Mouse (Mus musculus): ENCODE results near the gene Cdh16.
A peak's percentile ranks its signal among the peaks of the same experiment; 100 is the strongest.
"Not testable (repeated sequence)": the region's sequence is repeated elsewhere in the genome, so short reads cannot be mapped to it uniquely, and the experiment has no call there.

The Cdh16 gene

DNA sequence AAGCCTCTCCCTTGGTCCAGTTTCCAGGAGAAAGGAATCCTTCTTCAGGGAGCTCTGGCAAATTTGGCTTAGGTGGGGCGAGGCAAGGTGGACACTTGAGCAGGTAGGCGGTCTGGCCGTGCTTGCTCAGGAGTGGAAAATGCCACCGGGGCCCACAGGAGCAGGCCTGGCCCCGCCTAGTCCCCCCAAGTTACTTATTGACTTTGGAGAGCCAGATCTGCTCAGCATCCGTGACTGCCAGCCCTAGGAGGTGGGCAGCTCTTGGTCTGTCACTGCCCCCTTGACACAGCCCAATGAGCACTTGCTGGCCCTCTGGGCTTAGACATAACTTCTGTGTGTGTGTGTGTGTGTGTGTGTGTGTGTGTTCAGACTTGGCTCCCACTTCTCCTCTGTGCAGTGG, at the start of gene Cdh16:
Gene Cdh16, minus strand, starts transcription at position 236 of the 400 bp plus-strand sequence.
- no peak for DNase-seq

DNA sequence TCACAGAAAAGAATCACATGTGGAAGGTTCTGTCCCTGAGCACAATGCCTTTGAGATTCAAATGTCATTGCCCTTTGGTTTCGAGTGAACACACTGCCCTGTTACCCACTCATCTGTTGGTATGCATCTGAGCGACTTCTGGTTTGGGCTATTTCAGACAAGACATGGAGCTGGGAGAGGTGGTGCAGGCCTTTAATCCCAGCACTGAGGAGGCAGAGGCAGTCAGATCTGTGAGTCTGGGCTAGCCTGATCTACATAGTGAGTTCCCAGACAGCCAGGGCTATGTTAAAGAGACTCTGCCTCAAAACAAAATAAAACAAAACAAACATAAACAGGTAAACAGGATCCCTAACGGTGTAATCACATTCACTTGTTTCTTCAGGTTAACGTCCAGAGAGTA, 31.4 kb upstream of the Cdh16 start:
- DNase-seq: no peak

DNA sequence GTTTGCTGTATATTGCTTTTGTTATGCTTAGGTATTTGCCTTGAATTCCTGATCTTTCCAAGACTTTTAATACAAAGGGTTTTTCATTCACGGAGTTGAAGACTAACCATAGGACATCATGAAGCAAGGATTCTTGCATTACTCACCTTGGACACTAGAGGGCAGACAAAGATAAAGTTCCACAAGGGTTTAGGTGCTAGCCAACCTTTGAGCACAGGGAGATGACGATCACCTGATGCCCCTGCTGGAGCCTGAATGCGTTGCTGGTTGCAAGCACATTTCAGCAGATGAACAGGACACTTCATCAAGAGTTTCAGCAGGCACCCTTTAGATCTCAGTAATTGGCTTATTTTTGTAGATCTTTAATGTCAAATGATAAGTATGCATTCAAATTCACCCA, 30.8 kb upstream of the Cdh16 start:
- peak; percentile 58 for DNase-seq

DNA sequence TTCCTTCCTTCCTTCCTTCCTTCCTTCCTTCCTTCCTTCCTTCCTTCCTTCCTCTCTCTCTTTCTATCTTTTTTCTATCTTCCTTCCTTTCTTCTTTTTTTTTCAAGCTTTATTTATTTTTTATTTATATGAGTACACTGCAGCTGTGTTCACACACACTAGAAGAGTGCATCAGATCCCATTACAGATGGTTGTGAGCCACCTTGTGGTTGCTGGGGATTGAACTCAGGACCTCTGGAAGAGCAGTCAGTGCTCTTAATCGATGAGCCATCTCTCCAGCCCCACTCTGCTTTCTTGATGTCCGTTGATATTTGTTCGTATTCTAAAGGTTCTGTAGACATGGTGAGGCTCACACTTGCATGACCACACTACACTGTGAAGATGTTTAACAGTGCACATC, 20.0 kb upstream of the Cdh16 start:
- not testable (repeated sequence) for DNase-seq

DNA sequence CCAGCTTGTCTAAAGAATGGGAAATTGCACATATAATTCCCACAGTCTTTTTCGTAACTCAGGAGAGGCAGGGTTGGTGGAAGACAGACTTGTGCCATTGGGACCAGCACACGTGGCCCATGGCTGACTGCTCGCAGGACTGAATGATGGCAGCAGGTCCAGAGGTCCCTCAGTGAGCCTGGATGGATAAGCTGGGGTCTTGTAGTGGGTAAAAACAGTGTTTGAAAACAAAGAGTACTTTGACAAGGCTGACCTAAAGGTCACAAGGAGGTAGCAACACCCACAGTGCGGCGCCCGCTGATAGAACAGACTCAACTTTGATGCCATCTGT, 18.1 kb upstream of the Cdh16 start:
- DNase-seq: no peak

DNA sequence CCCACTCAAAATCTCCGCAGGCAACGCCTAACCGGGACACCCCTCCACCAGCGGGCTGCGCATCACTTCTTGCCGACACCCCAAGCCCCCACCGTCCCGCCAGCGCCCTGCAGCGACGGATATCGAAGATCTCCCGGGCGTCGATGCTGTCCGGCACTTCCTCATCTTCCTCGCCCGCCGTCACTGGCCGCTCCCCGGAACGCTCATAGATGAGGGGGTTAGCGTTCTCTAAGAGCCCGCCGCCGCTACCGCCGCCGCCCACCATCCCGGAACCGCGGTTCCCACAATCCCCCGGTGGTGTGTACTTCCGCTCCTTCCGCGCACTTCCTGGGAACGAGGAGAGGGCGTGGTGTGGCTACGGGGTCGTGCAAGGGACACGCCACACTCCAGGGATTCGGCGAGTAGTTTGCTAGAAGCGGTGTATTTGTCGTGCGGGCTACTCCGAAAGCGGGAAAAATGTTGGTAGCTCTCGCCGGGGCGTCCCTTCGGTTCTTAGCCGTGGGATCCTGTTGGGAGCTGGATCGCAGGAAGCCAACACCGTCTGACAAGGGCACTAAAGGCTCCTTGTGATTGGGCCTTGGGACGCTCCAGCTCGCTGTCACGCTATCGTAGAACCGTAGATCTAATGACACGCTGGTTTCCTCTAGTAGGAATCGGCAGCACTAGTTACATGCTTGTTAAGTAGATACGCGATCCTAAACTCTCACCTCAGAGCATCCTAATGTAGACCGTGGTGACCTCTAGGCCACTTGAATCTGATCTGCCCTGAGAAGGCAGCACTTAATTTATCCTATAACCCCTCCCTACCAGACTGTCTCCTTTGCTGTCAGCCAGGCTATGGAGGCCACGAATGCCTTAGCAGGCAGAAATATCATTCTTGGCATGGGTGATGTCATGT, 17.5 kb upstream of the Cdh16 start, which contains the start of gene Ciao2b:
Gene Ciao2b, minus strand, starts transcription at position 540 of the 898 bp plus-strand sequence.
- DNase-seq: peak; percentile 83

DNA sequence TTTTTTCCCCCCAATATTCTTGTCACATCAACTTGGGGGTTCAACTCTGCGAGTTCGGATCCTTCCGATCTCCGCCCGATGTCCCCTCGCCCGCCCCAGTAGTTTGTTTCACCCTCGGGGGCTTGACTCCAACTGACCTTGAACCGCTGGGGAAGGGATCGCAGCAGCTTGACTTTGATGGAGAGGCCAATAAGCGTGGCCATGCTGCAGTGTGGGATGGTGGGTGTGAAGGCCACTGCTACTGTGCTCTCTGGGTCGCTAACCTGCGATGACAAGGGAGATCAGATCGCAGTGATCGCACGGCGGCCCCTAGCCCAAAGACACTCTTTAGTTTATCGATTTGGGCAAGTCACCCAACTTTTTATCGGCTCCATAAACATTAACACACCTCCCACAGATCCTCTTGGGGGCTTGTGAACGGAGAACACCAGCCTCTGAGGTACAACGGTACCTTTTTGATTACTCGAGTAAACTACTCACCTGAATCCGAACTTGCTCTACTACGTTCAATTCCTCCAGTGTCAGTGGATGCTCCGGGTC, 16.7 kb upstream of the Cdh16 start:
- no peak for DNase-seq

DNA sequence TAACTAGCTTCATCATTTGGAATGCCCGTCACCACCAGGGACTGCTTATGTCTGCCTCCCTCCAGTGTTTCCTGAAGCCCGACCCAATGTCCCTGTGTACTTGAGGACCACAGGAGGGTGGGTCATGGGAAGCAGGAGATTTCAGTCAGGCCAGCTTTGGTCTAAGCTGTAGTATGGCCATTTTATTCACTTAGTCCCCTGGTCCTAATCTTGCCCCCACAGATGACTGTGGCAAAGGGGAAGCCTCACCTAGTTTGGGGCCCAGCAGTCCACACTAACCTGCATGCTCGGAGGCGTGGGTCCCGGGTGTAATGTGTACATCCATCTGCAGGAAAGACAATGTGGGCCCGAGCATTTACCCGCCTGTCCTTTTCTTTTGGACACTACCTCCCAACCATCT, 16.0 kb upstream of the Cdh16 start:
- DNase-seq: no peak

DNA sequence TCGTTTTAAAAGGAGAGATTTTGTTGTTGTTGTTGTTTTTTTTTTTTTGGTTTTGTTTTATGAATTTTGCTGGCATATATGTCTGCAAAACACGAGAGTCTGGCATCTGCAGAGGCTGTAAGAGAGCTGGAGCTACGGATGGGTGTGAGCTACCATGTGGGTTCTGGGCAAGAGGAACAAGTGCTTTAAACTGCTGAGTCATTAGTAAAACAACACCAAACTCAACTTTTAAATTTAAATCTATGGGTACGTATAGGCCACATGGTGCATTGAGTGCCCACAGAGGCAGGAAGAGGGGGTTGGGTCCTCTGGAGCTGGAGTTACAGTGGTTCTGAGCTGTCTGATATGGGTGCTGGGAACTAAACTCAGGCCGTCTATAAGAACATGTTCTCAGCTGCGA, 13.8 kb upstream of the Cdh16 start:
- no peak for DNase-seq

DNA sequence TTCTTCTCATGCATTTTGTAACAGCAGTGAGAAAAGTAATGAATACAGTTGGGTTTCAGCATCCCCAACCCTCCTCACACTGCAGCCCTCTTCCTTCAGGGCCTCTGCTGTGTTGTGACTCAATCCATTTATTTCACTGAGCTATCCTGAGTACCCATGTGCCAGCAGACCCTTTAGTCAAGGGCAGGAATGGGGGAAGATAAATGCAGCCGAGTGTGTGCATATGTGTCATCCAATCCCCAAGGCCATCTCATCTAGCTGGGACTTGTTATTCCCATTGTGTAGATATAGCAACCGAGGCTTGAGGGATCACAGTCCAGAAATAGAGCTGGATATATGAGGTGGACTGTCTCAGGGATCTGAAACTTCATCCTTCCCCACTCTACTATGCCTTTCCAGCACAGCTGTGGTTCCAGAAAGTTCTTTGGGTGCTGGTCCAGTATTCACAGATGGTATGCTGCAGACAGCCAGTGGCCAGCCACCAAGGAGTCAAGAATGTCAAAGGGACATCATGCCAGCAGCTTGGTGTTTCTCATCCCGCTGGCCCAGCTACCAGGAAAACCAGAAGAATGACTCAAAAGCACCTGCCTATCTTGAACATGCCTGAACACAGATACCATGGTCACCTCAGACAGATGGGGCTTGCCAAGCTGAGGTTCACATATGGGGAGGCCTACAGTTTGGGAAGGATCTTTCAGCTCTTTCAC, 11.0 kb upstream of the Cdh16 start:
- DNase-seq: no peak

DNA sequence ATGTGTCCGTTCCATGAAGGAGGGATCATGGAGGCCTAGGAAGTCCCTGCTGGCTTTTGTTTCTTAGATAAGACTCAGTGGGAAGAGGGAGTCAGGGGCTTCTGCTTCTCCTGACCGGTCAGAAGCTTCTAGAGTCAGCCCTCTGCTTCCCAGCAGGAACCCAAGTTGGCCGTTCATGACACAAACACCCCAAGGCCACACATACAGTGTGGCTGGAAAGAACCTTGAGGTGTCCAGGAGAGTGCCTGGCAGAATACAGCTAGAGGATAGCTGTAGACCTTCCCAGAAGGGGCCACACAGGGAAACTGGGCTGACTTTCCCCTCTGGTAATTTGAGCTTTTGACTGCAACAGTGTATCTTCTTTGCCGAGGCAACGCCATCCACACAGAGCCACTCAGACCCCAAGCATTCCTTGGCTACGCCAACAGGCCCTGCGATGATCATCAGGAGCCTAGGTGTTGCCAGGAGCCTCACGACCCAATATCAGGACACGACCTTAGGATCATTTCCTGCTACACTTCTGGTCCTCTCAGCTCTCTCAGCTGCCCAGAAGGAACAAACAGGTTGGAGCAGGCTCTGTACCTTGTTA, 9.1 kb upstream of the Cdh16 start:
- no peak for DNase-seq

DNA sequence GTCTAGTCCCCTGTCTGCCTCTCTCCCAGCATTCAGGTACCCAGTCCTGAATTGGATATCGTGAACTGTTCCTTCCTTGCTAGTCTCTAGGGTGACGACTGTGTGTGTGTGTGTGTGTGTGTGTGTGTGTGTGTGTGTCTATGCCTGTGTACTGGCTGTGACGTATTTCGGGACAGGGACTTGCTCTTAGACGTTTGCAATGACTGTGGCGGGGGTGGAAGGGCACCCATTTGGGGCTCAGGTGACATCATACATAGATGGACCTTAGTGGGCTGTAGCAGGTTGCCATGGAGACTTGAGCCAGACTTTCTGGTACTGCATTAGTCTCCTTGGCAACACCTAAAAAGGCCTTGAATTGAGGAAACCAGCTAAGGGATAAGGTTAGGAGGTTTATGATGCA, 8.3 kb upstream of the Cdh16 start:
- no peak for DNase-seq

DNA sequence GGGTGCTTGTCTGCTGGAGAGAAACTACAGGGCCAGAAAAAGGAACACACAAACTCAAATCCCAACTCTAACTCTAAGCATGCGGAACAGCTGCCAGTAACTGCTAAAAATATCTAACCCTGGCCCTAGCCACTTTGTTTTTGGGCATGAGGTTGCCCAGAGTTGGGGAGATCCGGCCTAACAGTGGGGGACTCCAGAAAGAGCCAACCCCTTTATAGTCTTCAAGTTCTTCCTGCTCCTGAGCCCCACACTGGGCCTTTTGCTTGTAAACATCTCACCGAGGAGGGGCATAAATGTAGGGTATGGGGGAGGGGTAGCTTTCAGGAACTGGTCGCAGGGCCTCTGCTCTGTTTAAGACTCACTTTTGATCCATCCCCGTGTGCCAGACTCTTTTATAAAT, 7.8 kb upstream of the Cdh16 start:
- no peak for DNase-seq

DNA sequence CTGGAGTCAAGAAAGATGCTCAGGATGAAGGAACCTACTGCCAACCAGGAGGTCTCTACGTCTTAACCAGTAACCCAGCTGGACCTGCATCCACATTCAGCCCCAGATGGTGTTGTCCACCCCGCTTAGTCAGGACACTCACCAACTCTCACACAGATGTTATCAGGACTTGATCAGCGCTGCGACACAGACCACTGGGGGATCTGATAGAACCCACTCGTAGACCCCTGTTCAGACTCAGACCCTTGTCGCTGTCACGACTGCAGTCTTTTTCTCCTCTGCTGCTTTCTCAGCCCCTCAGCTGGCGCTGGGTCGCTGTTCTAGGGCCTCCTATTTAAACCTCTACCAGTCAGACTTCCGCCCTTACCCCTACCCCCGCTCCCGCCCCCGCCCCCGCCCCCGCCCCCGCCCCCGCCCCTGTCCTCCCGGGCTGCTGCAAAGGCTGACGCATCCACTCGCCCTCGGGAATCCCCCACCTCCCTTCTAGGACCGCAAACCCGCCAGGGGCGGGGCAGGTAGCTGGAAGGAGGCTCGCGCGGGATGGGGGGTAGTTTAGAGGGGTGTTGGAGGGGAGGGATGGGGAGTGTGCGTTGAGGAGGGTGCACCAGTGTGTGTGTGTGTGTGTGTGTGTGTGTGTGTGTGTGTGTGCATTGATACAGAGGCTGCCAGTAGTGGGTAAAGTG, 6.9 kb upstream of the Cdh16 start, which contains the start of gene Rrad:
Gene Rrad, minus strand, starts transcription at position 347 of the 683 bp plus-strand sequence.
- DNase-seq: no peak

DNA sequence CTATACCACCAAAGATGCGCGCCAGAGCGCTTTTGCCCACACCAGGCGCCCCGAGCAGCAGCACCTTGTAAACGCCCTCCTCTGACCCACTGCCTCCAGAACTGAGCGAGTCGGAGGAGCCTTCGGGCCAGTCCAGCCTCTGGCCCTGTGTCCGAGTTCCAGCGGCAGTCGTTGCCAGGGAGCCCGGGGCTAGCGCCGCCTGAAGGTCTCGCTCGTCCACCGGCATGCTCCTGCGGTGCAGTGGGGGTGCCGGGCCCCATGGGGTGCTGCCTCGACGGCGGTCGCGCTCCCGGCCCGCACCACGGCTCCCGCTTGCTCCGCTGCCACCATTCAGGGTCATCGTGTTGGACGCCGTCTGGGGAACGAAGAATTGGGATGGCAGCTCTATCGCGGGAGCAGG, 6.4 kb upstream of the Cdh16 start:
- no peak for DNase-seq

DNA sequence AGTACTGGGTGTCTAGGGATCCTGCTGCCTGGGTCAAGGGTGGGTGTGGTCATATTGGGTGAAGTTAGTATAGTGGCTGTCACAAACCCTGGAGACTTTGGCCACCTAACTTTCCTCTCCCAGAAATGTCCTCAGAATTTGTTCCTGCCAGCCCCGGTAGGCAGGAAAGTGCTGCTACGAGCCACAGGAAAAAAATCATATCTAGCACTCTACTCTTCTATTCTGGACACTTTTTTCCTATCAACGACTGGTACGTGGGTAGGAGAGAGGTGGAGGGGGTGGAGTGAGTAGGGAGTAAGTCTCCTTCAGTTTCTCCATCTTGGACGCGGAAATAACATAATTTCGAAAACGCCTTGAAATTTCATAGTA, 5.9 kb upstream of the Cdh16 start:
- no peak for DNase-seq

DNA sequence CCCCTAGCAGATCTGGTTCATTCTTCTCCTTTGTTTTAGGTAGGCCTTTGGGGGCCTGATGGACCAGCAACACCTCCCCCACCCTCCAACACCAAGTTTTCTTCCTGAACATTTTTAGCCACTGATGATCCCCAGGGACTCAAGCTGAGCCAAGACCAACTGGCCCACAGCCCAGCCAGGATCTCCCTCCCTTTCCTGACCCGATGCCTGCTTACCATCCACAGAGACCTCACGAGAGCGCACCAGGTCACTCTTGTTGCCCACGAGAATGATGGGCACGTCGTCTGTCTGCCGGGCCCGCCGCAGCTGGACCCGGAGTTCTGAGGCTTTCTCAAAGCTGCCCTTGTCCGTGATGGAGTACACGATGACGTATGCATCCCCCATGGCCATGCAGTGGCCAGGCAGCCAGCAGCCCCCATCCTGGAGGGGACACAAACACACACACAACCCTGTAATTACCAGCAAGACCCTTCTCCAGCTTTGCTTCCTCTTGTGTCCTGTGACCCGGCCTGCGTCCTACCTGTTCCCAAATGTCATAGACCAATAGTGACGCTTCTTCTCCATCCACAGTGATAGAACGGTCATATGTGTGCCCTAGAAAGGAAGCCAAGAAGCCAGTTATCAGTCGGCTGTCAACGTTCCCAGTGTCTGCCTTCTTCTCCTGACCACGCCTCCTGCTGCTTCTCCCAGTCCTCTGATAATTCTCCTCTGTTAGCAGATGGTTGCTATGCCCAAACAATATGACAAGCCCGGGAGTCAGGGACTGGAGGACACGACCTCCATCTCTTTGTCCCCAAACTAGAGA, 5.3 kb upstream of the Cdh16 start:
- DNase-seq: no peak

DNA sequence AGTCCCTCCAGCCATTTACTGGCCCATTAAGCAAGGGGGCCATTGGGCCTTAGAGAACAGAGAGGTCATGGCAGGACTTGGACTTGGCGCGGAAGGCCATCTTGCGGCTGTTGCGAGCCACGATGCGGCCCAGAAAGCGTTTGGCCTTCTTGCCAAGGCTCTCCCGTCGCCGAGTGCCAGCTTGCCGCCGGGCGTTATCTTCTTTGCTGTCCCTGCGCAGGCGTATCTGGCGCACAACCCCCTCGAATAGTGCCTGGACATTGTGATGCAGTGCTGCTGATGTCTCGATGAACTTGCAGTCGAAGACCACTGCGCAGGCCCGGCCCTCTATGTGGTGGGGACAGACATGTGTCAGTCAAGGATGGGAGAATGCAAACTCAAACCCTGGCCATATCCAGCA, 4.2 kb upstream of the Cdh16 start:
- DNase-seq: no peak

DNA sequence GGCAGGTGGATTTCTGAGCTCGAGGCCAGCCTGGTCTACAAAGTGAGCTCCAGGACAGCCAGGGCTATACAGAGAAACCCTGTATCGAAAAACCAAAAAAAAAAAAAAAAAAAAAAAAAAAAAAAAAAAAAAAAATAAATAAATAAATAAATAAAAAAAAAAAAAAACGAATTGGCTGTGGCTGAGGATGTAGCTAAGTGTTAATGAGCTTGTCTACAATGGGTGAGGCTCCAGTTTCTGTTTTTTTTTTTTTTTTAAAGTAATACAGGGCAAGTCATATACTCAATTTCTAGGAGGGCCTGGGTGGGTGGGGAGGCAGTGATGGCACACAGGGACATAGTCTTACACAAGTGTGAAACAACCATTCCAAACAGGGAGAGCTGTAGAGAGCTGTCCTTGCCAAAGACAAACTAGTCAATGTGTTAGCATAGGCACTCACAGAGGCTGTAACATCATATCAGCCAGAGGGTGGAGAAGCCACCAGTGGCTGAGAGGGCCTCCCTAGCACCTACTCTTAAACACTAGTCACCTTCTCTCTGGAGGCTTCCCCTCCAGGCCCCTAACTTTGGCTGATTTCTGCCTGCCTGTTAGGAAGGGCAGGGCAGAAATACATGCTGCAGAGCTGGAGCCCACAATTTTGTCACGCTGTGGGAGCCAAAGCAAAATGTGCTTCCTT, 3.0 kb upstream of the Cdh16 start:
- no peak for DNase-seq

DNA sequence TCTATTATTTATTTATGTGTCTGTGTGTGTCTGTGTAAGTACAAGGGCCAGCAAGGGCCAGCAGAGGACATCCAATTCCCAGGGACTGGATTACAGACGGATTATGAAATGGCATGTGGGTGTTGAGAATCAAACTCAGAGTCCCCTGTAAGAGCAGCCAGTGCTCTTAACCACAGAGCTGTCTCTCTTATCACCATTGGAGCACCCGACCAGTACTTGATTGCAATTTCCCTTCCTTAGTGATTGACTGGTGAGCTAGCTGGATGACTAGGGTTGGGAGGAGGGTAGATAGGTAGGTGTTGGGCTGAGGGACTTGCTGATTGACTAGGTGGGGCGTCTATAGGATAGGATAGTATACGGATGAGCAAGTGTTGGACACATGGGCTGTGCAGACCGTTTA, 3.4 kb downstream of the Cdh16 start:
- DNase-seq: no peak

DNA sequence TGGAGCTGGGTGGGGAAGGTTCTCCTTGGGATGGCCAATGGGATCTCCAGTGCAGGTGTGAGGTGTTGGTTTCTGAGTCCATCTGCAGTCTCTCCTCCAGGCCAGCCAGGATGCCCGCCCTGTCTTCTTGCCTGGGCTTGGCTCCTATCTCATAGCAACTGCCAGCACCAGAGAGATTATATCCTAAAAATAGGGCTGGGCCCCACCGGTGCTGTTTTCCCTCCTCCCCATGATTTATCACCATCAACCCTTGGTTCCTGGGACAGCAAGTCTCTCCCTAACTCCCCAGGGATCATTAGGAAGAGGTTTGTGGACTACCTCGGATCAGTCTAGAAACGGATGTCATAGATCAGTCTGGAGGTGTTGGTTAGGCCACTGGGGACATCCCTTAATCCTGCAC, 11.1 kb downstream of the Cdh16 start:
- no peak for DNase-seq

DNA sequence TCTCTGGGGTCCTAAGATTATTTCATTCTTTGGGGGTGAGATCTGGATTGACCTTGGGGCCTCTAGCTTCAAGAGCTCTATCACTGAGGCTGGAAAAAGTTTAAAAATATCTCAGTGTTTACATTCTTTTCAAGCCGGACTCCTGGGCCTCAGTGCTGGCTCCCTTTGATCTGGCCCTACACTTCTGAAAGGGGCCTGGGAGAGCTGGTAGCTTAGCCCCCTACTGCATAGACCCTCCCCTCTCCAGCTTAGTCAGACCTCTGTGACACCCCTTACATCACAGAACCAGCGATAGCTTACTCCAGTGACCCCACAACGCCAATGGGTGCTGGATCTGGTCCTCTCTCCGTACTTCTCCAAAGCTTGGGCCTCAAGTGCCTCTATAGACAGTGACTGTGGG, 12.6 kb downstream of the Cdh16 start:
- no peak for DNase-seq

Data from cerebellum, adult 11 months (tissue).